Mouse (Mus musculus) adrenal gland, adult 18-20 months (tissue): ENCODE results near the gene Mdga1. TPM values are rescaled to one million over a fixed set of nuclear protein-coding genes. Genes with fewer than 3 reads are reported as not detected.

ENCODE experiments used
- DNase-seq, 2 experiments: peaks; one replicate each; pipeline ENCODE4 v3.0.0; 2021 to 2022; ENCODE audit warnings: low spot score in 2 of 2
- total RNA-seq, 2 experiments: library from RNA; stranded (reverse); gene quantifications; 1 replicate in 1 of 2; 2 replicates in 1 of 2; pipeline ENCODE4 v1.2.3; 2021

Gene Mdga1
- total RNA-seq, 2 experiments from 2014 or later = 0.23 to 1.2 TPM

- no peak for DNase-seq
These were observed 13.3 kb upstream of the Mdga1 start for GRCm38 (mm10) chr17:29983190-29983589.

- no peak for DNase-seq
These were observed 11.7 kb upstream of the Mdga1 start for GRCm38 (mm10) chr17:29981568-29981967.

- DNase-seq = no peak
These were observed 10.0 kb upstream of the Mdga1 start for GRCm38 (mm10) chr17:29979841-29980240.

- no peak for DNase-seq
These were observed 9.1 kb upstream of the Mdga1 start for GRCm38 (mm10) chr17:29979020-29979419.

GRCm38 (mm10) chr17:29975731-29976130, 5.8 kb upstream of the Mdga1 start:
- peak; percentile 88 to 94 for DNase-seq

GRCm38 (mm10) chr17:29973226-29973625, 3.3 kb upstream of the Mdga1 start:
- no peak for DNase-seq

GRCm38 (mm10) chr17:29971761-29972432, 2.0 kb upstream of the Mdga1 start:
- no peak for DNase-seq

- DNase-seq = no peak
These were observed 4.4 kb downstream of the Mdga1 start for GRCm38 (mm10) chr17:29965506-29965905.

GRCm38 (mm10) chr17:29963730-29964259, 6.1 kb downstream of the Mdga1 start:
- DNase-seq = peak; percentile 21 to 29

- DNase-seq = no peak
These were observed 14.0 kb downstream of the Mdga1 start for GRCm38 (mm10) chr17:29955880-29956279.

- no peak for DNase-seq
These were observed 15.6 kb downstream of the Mdga1 start for GRCm38 (mm10) chr17:29954316-29954715.

- no peak for DNase-seq
These were observed 18.8 kb downstream of the Mdga1 start for GRCm38 (mm10) chr17:29951100-29951499.

- no peak for DNase-seq
These were observed 19.3 kb downstream of the Mdga1 start for GRCm38 (mm10) chr17:29950574-29950973.

- no peak for DNase-seq
These were observed 22.6 kb downstream of the Mdga1 start for GRCm38 (mm10) chr17:29947271-29947714.

GRCm38 (mm10) chr17:29944376-29944775, 25.5 kb downstream of the Mdga1 start:
- DNase-seq = no peak

- no peak for DNase-seq
These were observed 30.9 kb downstream of the Mdga1 start for GRCm38 (mm10) chr17:29939011-29939410.

- no peak for DNase-seq
These were observed 32.5 kb downstream of the Mdga1 start for GRCm38 (mm10) chr17:29937350-29937781.

GRCm38 (mm10) chr17:29934133-29934851, 35.6 kb downstream of the Mdga1 start:
- no peak for DNase-seq

- DNase-seq = no peak
These were observed 37.1 kb downstream of the Mdga1 start for GRCm38 (mm10) chr17:29932753-29933152.

GRCm38 (mm10) chr17:29931224-29931945, 38.5 kb downstream of the Mdga1 start:
- DNase-seq = no peak

- no peak for DNase-seq
These were observed 41.1 kb downstream of the Mdga1 start for GRCm38 (mm10) chr17:29928751-29929237.
